Mouse (Mus musculus): Measurements from ENCODE around the gene Ccdc186.

- TF ChIP-seq CTCF (IDR thresholded peaks at IDR 0.05; ENCODE audit: borderline replicate concordance, extremely low read depth, insufficient read depth, insufficient read length) (no peak), POLR2A (IDR thresholded peaks at IDR 0.05; ENCODE audit: borderline replicate concordance, extremely low read depth, insufficient read depth, insufficient read length, poor library complexity, severe bottlenecking) (no peak)
These were observed 34.1 kb downstream of the Ccdc186 start for GRCm38 (mm10) chr19:56787911-56788310.
